Mouse (Mus musculus): ENCODE measurements around the gene Nalcn. TPM values are rescaled to one million over a fixed set of nuclear protein-coding genes. Genes with fewer than 3 reads are reported as not detected.

Gene Nalcn
- total and polyA plus RNA-seq, 3 experiments, result 0.03 TPM; not detected in 2

GRCm38 (mm10) chr14:123331841-123332240 lies 295.1 kb downstream of the Nalcn start:
- TF ChIP-seq POLR2A (IDR thresholded peaks at IDR 0.05; ENCODE audit: control insufficient read depth in 1 of 2, insufficient read depth in 1 of 2, low read depth in 1 of 2, low read length in 2 of 2, poor library complexity in 1 of 2) (no peak), RCOR1 (IDR thresholded peaks at IDR 0.05; ENCODE audit: low read depth, low read length) (no peak), CHD2 (IDR thresholded peaks at IDR 0.05; ENCODE audit: low read length) (no peak), SMC3 (IDR thresholded peaks at IDR 0.05; ENCODE audit: low read depth, low read length) (no peak), NRF1 (IDR thresholded peaks at IDR 0.05; ENCODE audit: insufficient read depth, low read depth, low read length, poor library complexity, severe bottlenecking) (no peak), TBP (IDR thresholded peaks at IDR 0.05; ENCODE audit: low read depth, low read length) (no peak), MAX (IDR thresholded peaks at IDR 0.05; ENCODE audit: low read length) (no peak), POLR2AphosphoS2 (IDR thresholded peaks at IDR 0.05; ENCODE audit: low read length) (no peak), MAZ (IDR thresholded peaks at IDR 0.05; ENCODE audit: low read depth, low read length) (no peak), GATA1 (IDR thresholded peaks at IDR 0.05; ENCODE audit: low read depth, low read length) (no peak), POLR2AphosphoS5 (IDR thresholded peaks at IDR 0.05; ENCODE audit: borderline replicate concordance, low read depth, low read length) (no peak), ZC3H11A (IDR thresholded peaks at IDR 0.05; ENCODE audit: low read depth, low read length) (no peak), NELFE (IDR thresholded peaks at IDR 0.05; ENCODE audit: low read depth, low read length) (no peak), CHD1 (IDR thresholded peaks at IDR 0.05; ENCODE audit: low read depth, low read length) (no peak), JUND (IDR thresholded peaks at IDR 0.05; ENCODE audit: low read depth, low read length) (no peak), USF1 (IDR thresholded peaks at IDR 0.05; ENCODE audit: low read depth, low read length) (no peak)
- DNase-seq (ENCODE audit: low read depth, low spot score), result no peak
- H3K4me1 ChIP-seq (ENCODE audit: control insufficient read depth in 1 of 2, insufficient read depth in 2 of 2, low read length in 2 of 2), result no peaks in the 10 kb centered on the region
- H3K27ac ChIP-seq (ENCODE audit: control insufficient read depth, low read depth, low read length), result no peak overlapping the region
- H3K79me2 ChIP-seq (ENCODE audit: control insufficient read depth, insufficient read depth, low read length, poor library complexity), result no peaks in the 10 kb centered on the region
- H3K36me3 ChIP-seq (ENCODE audit: control insufficient read depth in 1 of 2, insufficient read depth in 2 of 2, low read length in 2 of 2), result no peaks in the 10 kb centered on the region
- H3K9ac ChIP-seq (ENCODE audit: control insufficient read depth, low read depth, low read length, poor library complexity, severe bottlenecking), result no peak overlapping the region
- no peaks in the 10 kb centered on the region for H3K27me3 ChIP-seq (ENCODE audit: control insufficient read depth in 1 of 2, insufficient read depth in 2 of 2, low read length in 2 of 2)
- H3K9me3 ChIP-seq (replicated peaks; ENCODE audit: insufficient read depth, low read length), result no peaks in the 10 kb centered on the region
- no peak overlapping the region for H3K4me3 ChIP-seq (ENCODE audit: control insufficient read depth in 1 of 2, insufficient read depth in 1 of 2, low read depth in 2 of 2, low read length in 2 of 2)

- Histone ChIP-seq H3K27me3 (ENCODE audit: control insufficient read depth in 1 of 2, insufficient read depth in 2 of 2, low read length in 2 of 2) (no peaks in the 10 kb centered on the region), H3K4me1 (ENCODE audit: control insufficient read depth in 1 of 2, insufficient read depth in 2 of 2, low read length in 2 of 2) (no peaks in the 10 kb centered on the region), H3K4me3 (ENCODE audit: control insufficient read depth in 1 of 2, insufficient read depth in 1 of 2, low read depth in 2 of 2, low read length in 2 of 2) (no peak overlapping the region), H3K36me3 (ENCODE audit: control insufficient read depth in 1 of 2, insufficient read depth in 2 of 2, low read length in 2 of 2) (no peaks in the 10 kb centered on the region), H3K27ac (ENCODE audit: control insufficient read depth, low read depth, low read length) (no peak overlapping the region), H3K79me2 (ENCODE audit: control insufficient read depth, insufficient read depth, low read length, poor library complexity) (no peaks in the 10 kb centered on the region), H3K9ac (ENCODE audit: control insufficient read depth, low read depth, low read length, poor library complexity, severe bottlenecking) (no peak overlapping the region), H3K9me3 (replicated peaks; ENCODE audit: insufficient read depth, low read length) (no peaks in the 10 kb centered on the region)
- no peak for TF ChIP-seq MYB (IDR thresholded peaks at IDR 0.05; ENCODE audit: low read depth, low read length)
- no peak for TF ChIP-seq ZMIZ1 (IDR thresholded peaks at IDR 0.05; ENCODE audit: low read depth, low read length)
- TF ChIP-seq SMC3 (IDR thresholded peaks at IDR 0.05; ENCODE audit: low read depth, low read length), result peak; percentile 58
- TF ChIP-seq NRF1 (IDR thresholded peaks at IDR 0.05; ENCODE audit: insufficient read depth, low read depth, low read length, poor library complexity, severe bottlenecking), result no peak
- no peak for TF ChIP-seq GABPA (IDR thresholded peaks at IDR 0.05; ENCODE audit: low read depth, low read length)
- TF ChIP-seq NELFE (IDR thresholded peaks at IDR 0.05; ENCODE audit: low read depth, low read length), result no peak
- no peak for TF ChIP-seq UBTF (IDR thresholded peaks at IDR 0.05; ENCODE audit: borderline replicate concordance, insufficient read depth, low read depth, low read length)
- TF ChIP-seq TBP (IDR thresholded peaks at IDR 0.05; ENCODE audit: low read depth, low read length), result no peak
- peak; percentile 61 for TF ChIP-seq ZC3H11A (IDR thresholded peaks at IDR 0.05; ENCODE audit: low read depth, low read length)
- peak; percentile 66 for TF ChIP-seq RAD21 (IDR thresholded peaks at IDR 0.05; ENCODE audit: low read depth, low read length)
- TF ChIP-seq CTCF (IDR thresholded peaks at IDR 0.05 in 2 of 3, conservative IDR thresholded peaks at IDR 0.05 in 1 of 3; ENCODE audit: control insufficient read depth in 1 of 3, insufficient read depth in 1 of 3, low read depth in 2 of 3, low read length in 3 of 3, poor library complexity in 1 of 3, severe bottlenecking in 1 of 3), result peak in 2 of 3 experiments; percentile 12 to 39; a peak in 2 of 6 replicates
- peak; percentile 21 for DNase-seq (ENCODE audit: low read depth, low spot score)
These were observed 312.6 kb downstream of the Nalcn start for GRCm38 (mm10) chr14:123314369-123314768.
